Mouse (Mus musculus) embryonic fibroblast, embryonic 13.5 days (primary cell): ENCODE measurements at regions not wholly inside any gene's neighbourhood (a gene's known extent, or its start where the extent isn't known, plus 50 kb on each side); places are given as distances from the start of the nearest gene placed in this dataset.

ENCODE experiments used
- H3K27ac ChIP-seq: 2 replicates; pipeline ENCODE4 v1.5.1; 2012; ENCODE audit warnings: low read length, control low read depth, inconsistent platforms; ENCODE audit not compliant: insufficient read depth
- H3K4me1 ChIP-seq: 2 replicates; pipeline ENCODE4 v1.6.1; 2011; ENCODE audit warnings: low read length; ENCODE audit not compliant: control insufficient read depth, insufficient read depth
- H3K4me3 ChIP-seq: 2 replicates; pipeline ENCODE4 v1.5.1; 2011; ENCODE audit warnings: mild to moderate bottlenecking, control low read depth, low read length; ENCODE audit not compliant: insufficient read depth
- CTCF ChIP-seq: IDR thresholded peaks from 2 replicates; pipeline ENCODE4 v1.5.1; 2011; ENCODE audit warnings: mild to moderate bottlenecking, control low read depth, low read length, moderate library complexity, borderline replicate concordance; ENCODE audit not compliant: insufficient read depth
- POLR2A ChIP-seq: IDR thresholded peaks from 2 replicates; pipeline ENCODE4 v1.6.1; 2011; ENCODE audit warnings: low read depth, mild to moderate bottlenecking, control low read depth, low read length, moderate library complexity

GRCm38 (mm10) chr4:124455511-124456338, 154.9 kb downstream of the 3100002H09Rik start:
- TF ChIP-seq POLR2A (no peak), CTCF (no peak)
- no peak overlapping the region for H3K4me3 ChIP-seq
- H3K4me1 ChIP-seq = no peaks in the 10 kb centered on the region
- H3K27ac ChIP-seq = no peak overlapping the region

DNA sequence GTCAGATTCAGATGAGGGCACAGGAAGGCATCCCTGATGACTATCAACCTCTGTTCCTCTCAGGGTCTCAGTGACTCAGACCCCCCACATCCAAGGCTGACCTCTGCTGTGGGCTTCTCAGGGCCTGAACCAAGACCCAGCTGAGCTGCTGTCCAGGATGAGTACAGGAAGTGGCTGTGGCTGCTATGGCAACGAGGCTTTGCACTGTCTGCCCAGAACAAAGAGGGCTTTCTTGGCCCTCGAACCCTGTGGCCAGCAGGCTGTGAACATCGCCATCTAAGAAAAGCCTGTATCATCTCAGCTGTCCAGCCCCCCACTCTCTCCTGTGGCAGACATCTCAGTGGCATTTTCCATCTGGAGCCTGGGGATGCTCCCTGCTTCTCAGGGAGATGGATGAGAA, 159.5 kb downstream of the 3100002H09Rik start:
- Histone ChIP-seq H3K27ac (no peak overlapping the region), H3K4me1 (no peaks in the 10 kb centered on the region), H3K4me3 (no peak overlapping the region)
- TF ChIP-seq POLR2A (no peak), CTCF (no peak)

DNA sequence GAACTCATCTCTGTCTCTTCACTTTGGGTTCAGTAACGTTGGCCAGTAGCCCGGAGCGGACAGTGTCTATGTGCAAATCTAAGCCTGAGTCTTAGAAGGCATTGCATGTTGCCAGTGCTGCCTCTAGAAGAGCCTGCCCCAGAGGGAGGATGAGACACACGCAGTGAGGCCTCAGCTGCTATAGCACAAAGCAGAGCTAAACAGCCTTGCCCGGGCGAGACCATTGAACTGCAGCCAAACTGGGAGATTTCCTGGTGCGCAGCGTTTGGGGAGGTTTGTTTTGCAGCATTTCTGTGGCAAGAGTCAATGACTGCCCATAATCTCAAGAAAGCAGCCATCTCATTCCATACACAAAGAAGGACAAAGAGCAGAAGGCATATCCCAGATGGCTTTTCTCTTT, 164.0 kb downstream of the 3100002H09Rik start:
- TF ChIP-seq CTCF (no peak), POLR2A (no peak)
- Histone ChIP-seq H3K4me1 (no peaks in the 10 kb centered on the region), H3K4me3 (no peak overlapping the region), H3K27ac (no peak overlapping the region)

GRCm38 (mm10) chr4:124443613-124444108, 166.9 kb downstream of the 3100002H09Rik start:
- Histone ChIP-seq H3K27ac (no peak overlapping the region), H3K4me1 (no peaks in the 10 kb centered on the region), H3K4me3 (no peak overlapping the region)
- TF ChIP-seq POLR2A (no peak), CTCF (no peak)

DNA sequence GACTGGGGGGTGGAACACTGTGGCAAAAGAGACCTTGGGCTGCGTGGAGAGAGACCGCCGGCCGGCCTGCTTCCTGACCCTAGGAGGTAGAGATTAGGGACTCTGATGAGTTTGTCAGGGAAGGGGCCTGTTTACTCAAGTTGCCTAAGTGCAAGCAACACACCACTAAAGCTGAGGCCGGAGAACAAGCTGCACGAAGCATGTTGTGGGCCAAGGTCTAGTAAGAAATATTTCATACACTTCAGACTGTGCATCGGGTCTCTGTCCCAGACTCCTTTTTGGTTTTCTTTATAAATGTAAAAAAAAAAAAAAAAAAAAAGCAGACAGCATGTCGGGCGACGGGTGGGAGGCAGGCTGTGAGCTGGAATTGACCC, 167.5 kb downstream of the 3100002H09Rik start:
- Histone ChIP-seq H3K4me1 (no peaks in the 10 kb centered on the region), H3K4me3 (no peak overlapping the region), H3K27ac (no peak overlapping the region)
- TF ChIP-seq POLR2A (no peak), CTCF (no peak)

DNA sequence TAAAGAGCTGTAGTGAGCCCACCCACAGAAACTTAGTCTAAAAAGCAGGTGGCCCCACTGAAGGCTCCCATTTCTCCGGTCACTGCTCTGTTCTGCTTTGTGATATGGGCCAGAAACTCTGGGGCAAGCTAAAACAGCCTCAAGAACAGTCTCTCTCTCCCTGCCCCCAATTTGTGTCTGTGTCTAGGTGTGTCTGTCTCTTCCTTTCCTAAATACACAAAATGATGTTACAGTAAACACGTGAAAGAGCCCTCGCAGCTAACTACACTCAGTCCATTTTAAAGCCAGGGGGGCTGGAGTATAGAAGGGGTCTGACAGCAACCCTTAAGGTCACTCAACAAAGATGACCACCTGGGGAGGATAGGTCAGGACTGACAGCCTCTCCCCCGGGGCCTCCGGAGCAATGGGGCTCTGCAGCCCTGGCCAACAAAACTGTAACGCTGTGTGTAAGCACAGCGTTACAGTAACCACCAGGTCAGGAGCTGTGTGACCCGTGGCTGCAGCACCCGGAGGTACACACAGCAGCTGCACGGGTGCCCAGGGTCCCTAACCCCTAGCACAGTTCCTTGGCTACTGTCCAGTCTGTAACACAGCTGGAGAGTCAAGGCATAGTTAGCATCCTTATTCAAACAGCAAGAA, 168.0 kb downstream of the 3100002H09Rik start:
- Histone ChIP-seq H3K4me3 (no peak overlapping the region), H3K27ac (no peak overlapping the region), H3K4me1 (no peaks in the 10 kb centered on the region)
- TF ChIP-seq CTCF (no peak), POLR2A (no peak)

- no peak overlapping the region for H3K4me3 ChIP-seq
- no peak overlapping the region for H3K27ac ChIP-seq
- no peaks in the 10 kb centered on the region for H3K4me1 ChIP-seq
- no peak for TF ChIP-seq CTCF
- TF ChIP-seq POLR2A = no peak
These were observed 168.7 kb downstream of the 3100002H09Rik start for GRCm38 (mm10) chr4:124441737-124442487.

GRCm38 (mm10) chr4:124435040-124435434, 175.6 kb downstream of the 3100002H09Rik start:
- H3K4me1 ChIP-seq = no peaks in the 10 kb centered on the region
- no peak overlapping the region for H3K4me3 ChIP-seq
- no peak overlapping the region for H3K27ac ChIP-seq
- TF ChIP-seq POLR2A = no peak
- no peak for TF ChIP-seq CTCF

- Histone ChIP-seq H3K4me3 (no peak overlapping the region), H3K27ac (no peak overlapping the region), H3K4me1 (no peaks in the 10 kb centered on the region)
- TF ChIP-seq CTCF (no peak), POLR2A (no peak)
These were observed 176.3 kb downstream of the 3100002H09Rik start for GRCm38 (mm10) chr4:124434059-124435039.
